Mouse (Mus musculus) lung, postnatal 4 days (tissue): Measurements from ENCODE around the gene Nhlh1.

Experiments
- DNase-seq, 2 experiments: peaks; one replicate each; pipeline ENCODE4 v3.0.0; 2021

Nhlh1 gene

GRCm38 (mm10) chr1:172057491-172057921 lies at the start of gene Nhlh1:
Nhlh1 (minus strand) TSS chr1:172057573.
- DNase-seq = no peak

- DNase-seq = no peak
Measured at GRCm38 (mm10) chr1:172105101-172105500, 47.7 kb upstream of the Nhlh1 start.

- no peak for DNase-seq
Measured at GRCm38 (mm10) chr1:172103619-172104018, 46.2 kb upstream of the Nhlh1 start.

- no peak for DNase-seq
Measured at GRCm38 (mm10) chr1:172099325-172100033, 42.1 kb upstream of the Nhlh1 start.

- DNase-seq = no peak
Measured at GRCm38 (mm10) chr1:172095202-172095601, 37.8 kb upstream of the Nhlh1 start.

- no peak for DNase-seq
Measured at GRCm38 (mm10) chr1:172094295-172094694, 36.9 kb upstream of the Nhlh1 start.

- no peak for DNase-seq
Measured at GRCm38 (mm10) chr1:172093522-172093921, 36.1 kb upstream of the Nhlh1 start.

- no peak for DNase-seq
Measured at GRCm38 (mm10) chr1:172082899-172083445, 25.6 kb upstream of the Nhlh1 start.

GRCm38 (mm10) chr1:172082101-172082898 lies 24.9 kb upstream of the Nhlh1 start, which contains the start of the genes Copa and Ncstn:
Copa (plus strand) TSS chr1:172082529.
Ncstn (minus strand) TSS chr1:172082795.
- DNase-seq = peak; percentile 95

GRCm38 (mm10) chr1:172077981-172078380 lies 20.6 kb upstream of the Nhlh1 start:
- DNase-seq = no peak

GRCm38 (mm10) chr1:172072604-172073003 lies 15.2 kb upstream of the Nhlh1 start:
- no peak for DNase-seq

GRCm38 (mm10) chr1:172071556-172071955 lies 14.2 kb upstream of the Nhlh1 start:
- DNase-seq = no peak

GRCm38 (mm10) chr1:172070227-172070626 lies 12.9 kb upstream of the Nhlh1 start:
- no peak for DNase-seq

GRCm38 (mm10) chr1:172064613-172065141 lies 7.3 kb upstream of the Nhlh1 start:
- DNase-seq = no peak

GRCm38 (mm10) chr1:172063291-172064023 lies 6.1 kb upstream of the Nhlh1 start:
- DNase-seq = no peak

- DNase-seq = no peak
Measured at GRCm38 (mm10) chr1:172062101-172062500, 4.7 kb upstream of the Nhlh1 start.

GRCm38 (mm10) chr1:172061217-172061616 lies 3.8 kb upstream of the Nhlh1 start:
- no peak for DNase-seq

- DNase-seq = no peak
Measured at GRCm38 (mm10) chr1:172060659-172061058, 3.3 kb upstream of the Nhlh1 start.

GRCm38 (mm10) chr1:172058874-172059273 lies 1.5 kb upstream of the Nhlh1 start:
- DNase-seq = no peak

- DNase-seq = no peak
Measured at GRCm38 (mm10) chr1:172058321-172058720, 948 bp upstream of the Nhlh1 start.

- no peak for DNase-seq
Measured at GRCm38 (mm10) chr1:172056251-172056650, 1.1 kb downstream of the Nhlh1 start.

- no peak for DNase-seq
Measured at GRCm38 (mm10) chr1:172053541-172054440, 3.6 kb downstream of the Nhlh1 start.
